Mouse (Mus musculus) thymus, adult 2 months (tissue): ENCODE measurements at regions not wholly inside any gene's neighbourhood (a gene's known extent, or its start where the extent isn't known, plus 50 kb on each side); places are given as distances from the start of the nearest gene placed in this dataset.

ENCODE experiments used
- DNase-seq: peaks from one replicate; pipeline ENCODE4 v3.0.0; 2021
- H3K27ac ChIP-seq: fragments of 200-500 bp; 2 replicates; pipeline ENCODE4 v1.5.1; 2012; ENCODE audit warnings: low read length, control low read depth; ENCODE audit not compliant: control insufficient read depth, insufficient read depth
- H3K27me3 ChIP-seq: fragments of 200-500 bp; 2 replicates; pipeline ENCODE4 v1.6.1; 2012; ENCODE audit warnings: mild to moderate bottlenecking, low read length, moderate library complexity, mixed read lengths; ENCODE audit not compliant: control insufficient read depth, insufficient read depth
- H3K36me3 ChIP-seq: fragments of 200-500 bp; 2 replicates; pipeline ENCODE4 v1.6.1; 2012; ENCODE audit warnings: mild to moderate bottlenecking, low read length, moderate library complexity; ENCODE audit not compliant: control insufficient read depth, insufficient read depth
- H3K4me1 ChIP-seq: fragments of 200-500 bp; replicated peaks from 2 replicates; pipeline ENCODE4 v1.6.1; 2012; ENCODE audit warnings: low read length; ENCODE audit not compliant: control insufficient read depth, insufficient read depth
- H3K4me3 ChIP-seq: fragments of 200-500 bp; 2 replicates; pipeline ENCODE4 v1.5.1; 2012; ENCODE audit warnings: mild to moderate bottlenecking, low read length, control low read depth, moderate library complexity; ENCODE audit not compliant: control insufficient read depth, insufficient read depth
- CTCF ChIP-seq: fragments of 200-500 bp; IDR thresholded peaks from 2 replicates; pipeline ENCODE4 v1.5.1; 2012; ENCODE audit warnings: mild to moderate bottlenecking, control low read depth, low read length, moderate library complexity, borderline replicate concordance; ENCODE audit not compliant: control insufficient read depth, poor library complexity, insufficient read depth; ENCODE audit errors: extremely low read depth
- POLR2A ChIP-seq: fragments of 200-500 bp; IDR thresholded peaks from 2 replicates; pipeline ENCODE4 v1.6.1; 2012; ENCODE audit warnings: mild to moderate bottlenecking, low read length, control low read depth, moderate library complexity; ENCODE audit not compliant: control insufficient read depth, poor library complexity, insufficient read depth; ENCODE audit errors: extremely low read depth
- WGBS: fragments of 180-500 bp; shearing (Covaris S2); methylation state at CpG from one replicate; pipeline ENCODE4 v1.1.7; 2018; 5-methylcytosine and 5-hydroxymethylcytosine counted together

DNA sequence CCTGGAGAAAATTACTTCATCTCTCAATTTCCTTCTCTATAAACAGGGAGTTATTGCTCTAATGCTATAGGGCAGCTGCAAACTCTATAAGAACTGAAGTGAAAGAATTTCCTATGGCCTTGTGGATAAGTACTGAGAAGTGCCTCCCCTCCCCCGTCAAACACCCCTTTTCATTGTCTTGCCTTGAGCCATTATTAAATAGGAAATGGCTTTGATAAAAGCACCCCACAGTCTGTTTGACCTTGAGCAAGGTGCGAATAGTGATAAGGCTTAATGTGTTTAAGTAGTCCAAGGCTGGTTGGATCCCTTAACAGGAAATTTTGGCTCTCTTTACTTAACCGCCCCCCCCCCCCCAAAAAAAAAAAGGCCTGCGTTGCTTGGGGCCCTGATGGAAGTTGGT lies 111.7 kb upstream of the Arhgap28 start:
- Histone ChIP-seq H3K4me3 (no peak overlapping the region), H3K27me3 (no peaks in the 10 kb centered on the region), H3K4me1 (no peaks in the 10 kb centered on the region), H3K36me3 (no peaks in the 10 kb centered on the region), H3K27ac (no peak overlapping the region)
- 90% methylated on average over 4 of the region's 4 CpGs for WGBS
- no peak for DNase-seq
- TF ChIP-seq CTCF (no peak), POLR2A (no peak)

DNA sequence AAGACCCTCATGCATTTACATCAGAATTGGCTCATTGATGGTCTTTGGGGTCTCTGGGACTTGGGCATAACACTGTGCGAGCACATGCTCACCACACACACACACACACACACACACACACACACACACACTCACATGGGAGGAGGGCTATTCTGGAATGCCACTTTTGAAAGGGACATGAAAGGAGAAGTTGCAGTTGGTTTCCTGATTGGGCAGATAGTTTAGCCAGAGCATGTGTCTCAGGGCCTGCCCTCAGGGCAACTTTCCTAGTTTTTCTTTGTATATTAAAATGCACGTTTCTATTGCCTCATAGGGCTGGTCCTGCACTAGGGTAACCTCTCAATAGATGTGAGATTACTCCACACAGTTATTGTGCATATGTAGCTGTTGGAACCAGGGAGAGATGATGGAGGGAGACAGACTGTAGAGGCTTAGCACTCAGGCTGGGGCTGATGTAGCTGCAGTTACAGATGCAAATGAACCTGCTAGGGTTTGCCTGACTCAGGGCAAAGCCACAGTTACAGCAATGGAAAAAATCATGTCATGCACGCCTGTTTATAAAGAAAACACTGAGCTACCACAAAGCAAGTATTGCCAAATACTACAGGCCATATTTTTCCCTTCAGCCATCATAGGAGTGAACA lies 115.3 kb upstream of the Arhgap28 start:
- 55% methylated on average over 3 of the region's 3 CpGs for WGBS

GRCm38 (mm10) chr17:68120230-68120629 lies 116.3 kb upstream of the Arhgap28 start:
- DNase-seq, result no peak
- no peak for TF ChIP-seq CTCF
- no peaks in the 10 kb centered on the region for H3K4me1 ChIP-seq
- H3K36me3 ChIP-seq, result no peaks in the 10 kb centered on the region
- WGBS, result 94% methylated on average over 5 of the region's 5 CpGs
- no peak overlapping the region for H3K27ac ChIP-seq
- no peak overlapping the region for H3K4me3 ChIP-seq
- H3K27me3 ChIP-seq, result no peaks in the 10 kb centered on the region

More for the DNA sequence above, 115.3 kb upstream of the Arhgap28 start:
- no peaks in the 10 kb centered on the region for H3K4me1 ChIP-seq
- H3K27me3 ChIP-seq, result no peaks in the 10 kb centered on the region
- DNase-seq, result no peak
- no peak overlapping the region for H3K27ac ChIP-seq
- H3K36me3 ChIP-seq, result no peaks in the 10 kb centered on the region
- TF ChIP-seq CTCF (no peak), POLR2A (no peak)
- H3K4me3 ChIP-seq, result no peak overlapping the region

- no peak overlapping the region for H3K27ac ChIP-seq
- no peaks in the 10 kb centered on the region for H3K4me1 ChIP-seq
- H3K4me3 ChIP-seq, result no peak overlapping the region
- WGBS, result 90% methylated on average over 6 of the region's 6 CpGs
- TF ChIP-seq POLR2A (no peak), CTCF (no peak)
- no peaks in the 10 kb centered on the region for H3K27me3 ChIP-seq
- no peaks in the 10 kb centered on the region for H3K36me3 ChIP-seq
- no peak for DNase-seq
These were observed 116.8 kb upstream of the Arhgap28 start for GRCm38 (mm10) chr17:68120744-68121143.

GRCm38 (mm10) chr17:68134373-68134772 lies 130.5 kb upstream of the Arhgap28 start:
- no peak for DNase-seq
- no peaks in the 10 kb centered on the region for H3K36me3 ChIP-seq
- TF ChIP-seq POLR2A (no peak), CTCF (no peak)
- no peak overlapping the region for H3K27ac ChIP-seq
- H3K27me3 ChIP-seq, result no peaks in the 10 kb centered on the region
- H3K4me3 ChIP-seq, result no peak overlapping the region
- no peaks in the 10 kb centered on the region for H3K4me1 ChIP-seq
- WGBS, result 66% methylated on average over 10 of the region's 10 CpGs

GRCm38 (mm10) chr17:68135436-68135835 lies 131.5 kb upstream of the Arhgap28 start:
- H3K36me3 ChIP-seq, result no peaks in the 10 kb centered on the region
- H3K4me3 ChIP-seq, result no peak overlapping the region
- no peaks in the 10 kb centered on the region for H3K27me3 ChIP-seq
- TF ChIP-seq CTCF (no peak), POLR2A (no peak)
- no peaks in the 10 kb centered on the region for H3K4me1 ChIP-seq
- 86% methylated on average over 5 of the region's 5 CpGs for WGBS
- no peak overlapping the region for H3K27ac ChIP-seq
- no peak for DNase-seq

- no peaks in the 10 kb centered on the region for H3K4me1 ChIP-seq
- TF ChIP-seq CTCF (no peak), POLR2A (no peak)
- DNase-seq, result no peak
- no peaks in the 10 kb centered on the region for H3K27me3 ChIP-seq
- H3K27ac ChIP-seq, result no peak overlapping the region
- H3K36me3 ChIP-seq, result no peaks in the 10 kb centered on the region
- no peak overlapping the region for H3K4me3 ChIP-seq
- WGBS, result 69% methylated on average over 7 of the region's 7 CpGs
These were observed 130.3 kb upstream of the L3mbtl4 start for GRCm38 (mm10) chr17:68143307-68143706.
